Mouse (Mus musculus) inflammation-experienced regulatory T-cells (primary cell): ENCODE results near the gene Mrgprb5. TPM values are rescaled to one million over a fixed set of nuclear protein-coding genes. Genes with fewer than 3 reads are reported as not detected.

Source experiments
- polyA plus RNA-seq, 2 experiments: library from polyadenylated mRNA; unstranded; fragments of 100-300 nt; shearing (Covaris generic); gene quantifications; one replicate each; pipeline ENCODE4 v1.2.1; 2017

Gene Mrgprb5
- polyA plus RNA-seq = 1 to 10 TPM in 1 of 2 experiments, not detected in 1; 3.1 TPM

GRCm38 (mm10) chr7:48168919-48169318 lies at the start of gene Mrgprb5:
Gene Mrgprb5 (minus strand): TSS chr7:48169019.

GRCm38 (mm10) chr7:48199188-48199587 lies 30.4 kb upstream of the Mrgprb5 start, which contains the start of gene Mrgprb4:
Gene Mrgprb4 (minus strand): TSS chr7:48199288.

Other genes with a start within 250 kb of the Mrgprb5 start
- gene Mrgpra4, start 186.9 kb downstream of the Mrgprb5 start, polyA plus RNA-seq = not detected
- gene Mrgprx1, start 141.4 kb downstream of the Mrgprb5 start, polyA plus RNA-seq = not detected
- under 1 TPM in 1 of 2 experiments, not detected in 1; 0.30 TPM for gene Mrgprb4, start 30.3 kb upstream of the Mrgprb5 start, polyA plus RNA-seq
- gene Mrgprb8, start 219.5 kb upstream of the Mrgprb5 start, polyA plus RNA-seq = not detected